Mouse (Mus musculus): ENCODE measurements around the gene Slc38a9.

- TF ChIP-seq CTCF (IDR thresholded peaks at IDR 0.05 in 2 of 3, conservative IDR thresholded peaks at IDR 0.05 in 1 of 3; ENCODE audit: control insufficient read depth in 1 of 3, insufficient read depth in 1 of 3, low read depth in 2 of 3, low read length in 3 of 3, poor library complexity in 1 of 3, severe bottlenecking in 1 of 3) (no peak), POLR2A (IDR thresholded peaks at IDR 0.05; ENCODE audit: control insufficient read depth in 1 of 2, insufficient read depth in 1 of 2, low read depth in 1 of 2, low read length in 2 of 2, poor library complexity in 1 of 2) (no peak), SIN3A (IDR thresholded peaks at IDR 0.05; ENCODE audit: low read length) (no peak)
These were observed 45.8 kb downstream of the Slc38a9 start for GRCm38 (mm10) chr13:112706351-112706750.

Data from MEL (cell line).